8 mouse cellular contexts compared by ENCODE assay signal in the genomic region with DNA sequence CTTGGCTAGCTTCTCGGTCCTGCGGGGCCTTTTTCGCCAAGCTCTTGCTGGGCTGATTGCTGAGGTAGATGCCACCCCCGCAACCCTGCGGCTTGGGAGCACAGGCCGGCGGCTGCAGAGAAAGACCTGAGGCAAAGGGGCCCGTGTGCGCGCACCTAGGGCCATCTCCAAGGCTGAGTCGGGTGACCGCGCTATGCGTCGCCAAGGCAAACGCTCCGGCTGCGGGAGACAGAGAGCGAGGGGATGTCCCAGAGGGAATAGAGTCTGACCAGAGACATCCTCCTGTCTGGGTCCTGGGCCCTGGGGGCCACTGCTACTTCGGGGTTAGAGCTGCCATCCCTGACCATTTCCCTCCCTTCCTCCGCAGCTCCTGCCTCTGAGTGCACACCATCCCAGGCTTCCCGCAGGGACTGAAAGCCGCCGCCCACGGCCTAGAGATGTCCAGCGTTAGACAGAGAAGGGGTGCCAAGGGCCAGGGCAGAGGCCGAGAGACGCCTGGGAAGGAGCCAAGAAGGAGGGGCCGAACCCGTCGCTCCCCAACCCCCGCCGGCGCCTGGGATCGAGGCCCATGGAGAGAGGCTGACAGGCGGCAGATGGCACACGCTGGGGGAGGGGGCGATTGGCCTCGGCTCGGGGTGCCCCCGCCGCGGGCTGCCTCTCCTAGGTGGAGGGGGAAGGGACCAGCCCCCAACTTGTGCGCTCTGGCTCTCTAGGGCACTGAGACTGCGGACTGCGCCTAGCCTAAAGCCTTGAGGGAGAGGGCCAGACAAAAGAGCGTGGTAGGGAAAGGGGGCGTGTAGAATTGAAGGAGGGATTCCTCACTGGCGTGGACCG. TPM values are rescaled to one million over a fixed set of nuclear protein-coding genes. Genes with fewer than 3 reads are reported as not detected.
DNase-seq lines count a peak whose midpoint lies in the region; ATAC-seq and TF ChIP-seq lines count a peak whose summit lies in the region.

No protein-coding gene starts in this region.

- DNase-seq in thymus, postnatal 4 days = peak; percentile 16
- no peak for DNase-seq in thymus, postnatal 14 days
- DNase-seq in embryonic facial prominence, embryonic 11.5 days (ENCODE audit: low spot score) = peak; percentile 39
- DNase-seq in lung, postnatal 0 days (ENCODE audit: low spot score) = peak; percentile 63

- TF ChIP-seq POLR2A in small intestine, adult 2 months (IDR thresholded peaks at IDR 0.05; ENCODE audit: low read depth, low read length) = no peak

- under 1% methylated on average over 50 of the region's 50 CpGs for WGBS in embryonic facial prominence, embryonic 11.5 days
- under 1% methylated on average over 49 of the region's 50 CpGs for WGBS in heart, embryonic 14.5 days
- WGBS in kidney, embryonic 15.5 days = under 1% methylated on average over 50 of the region's 50 CpGs
- WGBS in lung, postnatal 0 days = 4% methylated on average over 45 of the region's 50 CpGs
- 2% methylated on average over 50 of the region's 50 CpGs for WGBS in small intestine, adult 2 months

- H3K27ac ChIP-seq in embryonic facial prominence, embryonic 11.5 days (replicated peaks; ENCODE audit: low read depth, low read length) = 0 out of 2 replicates have a peak overlapping the region, but pooled peaks have one; percentile 3
- H3K27ac ChIP-seq in heart, embryonic 14.5 days (replicated peaks in 1 of 2; ENCODE audit: control insufficient read depth in 1 of 2, insufficient read depth in 1 of 2, low read depth in 2 of 2, low read length in 2 of 2) = no peak overlapping the region
- H3K27ac ChIP-seq in kidney, embryonic 15.5 days = 0 out of 2 replicates have a peak overlapping the region, but pooled peaks have one; percentile 13
- no peak overlapping the region for H3K27ac ChIP-seq in lung, postnatal 0 days (ENCODE audit: low read length)
- H3K27ac ChIP-seq in small intestine, adult 2 months (ENCODE audit: insufficient read depth, low read depth, low read length) = no peak overlapping the region

- H3K36me3 ChIP-seq in embryonic facial prominence, embryonic 11.5 days (replicated peaks; ENCODE audit: control insufficient read depth, insufficient read depth, low read depth, low read length) = no peaks in the 10 kb centered on the region
- no peaks in the 10 kb centered on the region for H3K36me3 ChIP-seq in heart, embryonic 14.5 days (ENCODE audit: control insufficient read depth, insufficient read depth, low read length)
- no peaks in the 10 kb centered on the region for H3K36me3 ChIP-seq in kidney, embryonic 15.5 days
- no peaks in the 10 kb centered on the region for H3K36me3 ChIP-seq in lung, postnatal 0 days (ENCODE audit: insufficient read depth, low read length)
- H3K36me3 ChIP-seq in small intestine, adult 2 months (ENCODE audit: control insufficient read depth, insufficient read depth, low read length) = no peaks in the 10 kb centered on the region

- TF ChIP-seq EP300 in lung, postnatal 0 days (IDR thresholded peaks at IDR 0.05) = no peak

- H3K4me2 ChIP-seq in embryonic facial prominence, embryonic 11.5 days (ENCODE audit: low read depth, low read length) = peak overlapping the region; percentile 81
- H3K4me2 ChIP-seq in heart, embryonic 14.5 days (ENCODE audit: low read length) = peak overlapping the region; percentile 85
- peak overlapping the region; percentile 98 for H3K4me2 ChIP-seq in kidney, embryonic 15.5 days
- peak overlapping the region; percentile 99 for H3K4me2 ChIP-seq in lung, postnatal 0 days (replicated peaks; ENCODE audit: low read depth, low read length)

- peak; percentile 2; the same call in 1 of the 2 replicates for ATAC-seq in embryonic facial prominence, embryonic 11.5 days (replicated peaks; ENCODE audit: insufficient number of reproducible peaks, low FRiP score, low TSS enrichment, low read depth)
- no peak for ATAC-seq in heart, embryonic 14.5 days (ENCODE audit: insufficient number of reproducible peaks, insufficient read depth, low FRiP score, low read depth)
- 0 out of 2 replicates have a peak, but pooled peaks have one; percentile 1 for ATAC-seq in kidney, embryonic 15.5 days (replicated peaks; ENCODE audit: low FRiP score)
- ATAC-seq in lung, postnatal 0 days = no peak
- no peak for ATAC-seq in frontal cortex, adult (ENCODE audit: low TSS enrichment)

- TF ChIP-seq CTCF in lung, postnatal 0 days (IDR thresholded peaks at IDR 0.05) = no peak
- no peak for TF ChIP-seq CTCF in small intestine, adult 2 months (IDR thresholded peaks at IDR 0.05; ENCODE audit: extremely low read depth, insufficient read length, insufficient replicate concordance, low read depth, low read length)

- no peaks in the 10 kb centered on the region for H3K9me3 ChIP-seq in embryonic facial prominence, embryonic 11.5 days (replicated peaks; ENCODE audit: control insufficient read depth, low read length)
- no peaks in the 10 kb centered on the region for H3K9me3 ChIP-seq in heart, embryonic 14.5 days (ENCODE audit: control insufficient read depth, low read length)
- no peaks in the 10 kb centered on the region for H3K9me3 ChIP-seq in kidney, embryonic 15.5 days (replicated peaks)
- no peaks in the 10 kb centered on the region for H3K9me3 ChIP-seq in lung, postnatal 0 days (ENCODE audit: low read length)

- H3K4me1 ChIP-seq in embryonic facial prominence, embryonic 11.5 days (ENCODE audit: control insufficient read depth, insufficient read depth, low read length) = peaks cover 9% of the 10 kb centered on the region
- peaks cover 16 to 24% of the 10 kb centered on the region in 2 experiments; a peak in 3 of 4 replicates for H3K4me1 ChIP-seq in heart, embryonic 14.5 days (ENCODE audit: control insufficient read depth in 2 of 2, insufficient read depth in 2 of 2, low read length in 2 of 2)
- peaks cover 50% of the 10 kb centered on the region for H3K4me1 ChIP-seq in kidney, embryonic 15.5 days
- H3K4me1 ChIP-seq in lung, postnatal 0 days (ENCODE audit: insufficient read depth, low read depth, low read length) = peaks cover 14% of the 10 kb centered on the region; the same call in 1 of the 2 replicates
- no peaks in the 10 kb centered on the region; the same call in 1 of the 2 replicates for H3K4me1 ChIP-seq in small intestine, adult 2 months (ENCODE audit: control insufficient read depth, insufficient read depth, insufficient read length, low read length)

- H3K4me3 ChIP-seq in embryonic facial prominence, embryonic 11.5 days (ENCODE audit: low read depth, low read length) = peak overlapping the region; percentile 35
- H3K4me3 ChIP-seq in heart, embryonic 14.5 days (ENCODE audit: control insufficient read depth in 1 of 2, insufficient read depth in 1 of 2, low read depth in 1 of 2, low read length in 2 of 2) = peak overlapping the region; percentile 25 to 78
- peak overlapping the region; percentile 89 for H3K4me3 ChIP-seq in kidney, embryonic 15.5 days (replicated peaks)
- H3K4me3 ChIP-seq in lung, postnatal 0 days (ENCODE audit: low read depth, low read length) = peak overlapping the region; percentile 27
- H3K4me3 ChIP-seq in small intestine, adult 2 months (ENCODE audit: low read depth, low read length) = peak overlapping the region; percentile 17; the same call in 1 of the 2 replicates

- peak overlapping the region; percentile 52 for H3K9ac ChIP-seq in embryonic facial prominence, embryonic 11.5 days (replicated peaks; ENCODE audit: low read length)
- H3K9ac ChIP-seq in heart, embryonic 14.5 days (ENCODE audit: low read length) = peak overlapping the region; percentile 28; the same call in 1 of the 2 replicates
- peak overlapping the region; percentile 95 for H3K9ac ChIP-seq in kidney, embryonic 15.5 days
- H3K9ac ChIP-seq in lung, postnatal 0 days (replicated peaks; ENCODE audit: low read depth) = no peak overlapping the region

- peaks cover 8% of the 10 kb centered on the region; the same call in 1 of the 2 replicates for H3K27me3 ChIP-seq in embryonic facial prominence, embryonic 11.5 days (ENCODE audit: control insufficient read depth, insufficient read depth, low read length)
- peaks cover 42% of the 10 kb centered on the region for H3K27me3 ChIP-seq in heart, embryonic 14.5 days (ENCODE audit: control insufficient read depth, insufficient read depth, low read length)
- peaks cover 31% of the 10 kb centered on the region for H3K27me3 ChIP-seq in kidney, embryonic 15.5 days
- peaks cover 25% of the 10 kb centered on the region for H3K27me3 ChIP-seq in lung, postnatal 0 days (replicated peaks; ENCODE audit: insufficient read depth, low read length)
- H3K27me3 ChIP-seq in small intestine, adult 2 months (ENCODE audit: control insufficient read depth, insufficient read depth, low read length) = peaks cover 56% of the 10 kb centered on the region

RNA-seq across cellular contexts. Expression of a gene that starts 2.5 kb away (rescaled TPM):
- 25.4 and 30.4 TPM in 2 replicates for polyA plus RNA-seq in embryonic facial prominence, embryonic 11.5 days (2014; fragmentation: Nextera tagmentation; extraction: Ambion mirVana)
- 5.1 and 7.0 TPM in 2 replicates for polyA plus RNA-seq in heart, embryonic 14.5 days (2014; fragmentation: Nextera tagmentation; extraction: Ambion mirVana)
- polyA plus RNA-seq in kidney, embryonic 15.5 days (2015; fragmentation: Nextera tagmentation; extraction: Ambion mirVana) = 9.2 and 10.9 TPM in 2 replicates
- polyA plus RNA-seq in lung, postnatal 0 days (2015; fragmentation: Nextera tagmentation; extraction: Ambion mirVana) = 2.1 and 3.5 TPM in 2 replicates
- 1.4 and 2.3 TPM in 2 replicates for polyA plus RNA-seq in small intestine, adult 2 months (2012; rRNA removed)

Comparison
In these comparisons a context has a peak if more than half of its experiments do, and no peak if none do; other contexts are left out.
1. ATAC-seq: peak in embryonic facial prominence, embryonic 11.5 days (single experiment) and kidney, embryonic 15.5 days (single experiment); none in heart, embryonic 14.5 days (single experiment), lung, postnatal 0 days (single experiment) and frontal cortex, adult (single experiment).
2. H3K27ac ChIP-seq: peak in embryonic facial prominence, embryonic 11.5 days (single experiment) and kidney, embryonic 15.5 days (single experiment); none in heart, embryonic 14.5 days (0 of 2), lung, postnatal 0 days (single experiment) and small intestine, adult 2 months (single experiment).
3. H3K4me3 ChIP-seq: peak in every context shown above with its lines; median percentile 89 in kidney, embryonic 15.5 days; 52 in heart, embryonic 14.5 days; 35 in embryonic facial prominence, embryonic 11.5 days; 27 in lung, postnatal 0 days; 17 in small intestine, adult 2 months.
4. Peak in every context shown above with its lines, with median percentiles within 50 percentile points of each other: H3K4me2 ChIP-seq.